Mouse (Mus musculus) brain, embryonic 14.5 days (tissue): ENCODE measurements around the gene Eipr1. TPM values are rescaled to one million over a fixed set of nuclear protein-coding genes. Genes with fewer than 3 reads are reported as not detected.
"Not testable (repeated sequence)": the region's sequence is repeated elsewhere in the genome, so short reads cannot be mapped to it uniquely, and the experiment has no call there.

Source experiments
- DNase-seq: peaks from one replicate; pipeline ENCODE4 v3.0.0-alpha.2; 2011; ENCODE audit warnings: low read depth
- CTCF ChIP-seq: fragments of 200-500 bp; IDR thresholded peaks from 2 replicates; pipeline ENCODE4 v1.5.1; 2012; ENCODE audit warnings: inconsistent platforms, mild to moderate bottlenecking, moderate library complexity, borderline replicate concordance; ENCODE audit not compliant: insufficient read depth, insufficient read length; ENCODE audit errors: extremely low read depth
- POLR2A ChIP-seq: fragments of 200-500 bp; IDR thresholded peaks from 2 replicates; pipeline ENCODE4 v1.6.1; 2012; ENCODE audit warnings: mild to moderate bottlenecking, inconsistent platforms, borderline replicate concordance; ENCODE audit not compliant: poor library complexity, insufficient read depth, insufficient read length, severe bottlenecking; ENCODE audit errors: extremely low read depth
- polyA plus RNA-seq: library from polyadenylated mRNA; depleted of rRNA; stranded (reverse); fragments of >200 nt; gene quantifications from 2 replicates; pipeline ENCODE4 v1.2.3, GENCODE M21; 2012; rRNA removed

Gene Eipr1
- 57.1 and 59.9 TPM in 2 replicates for polyA plus RNA-seq

- TF ChIP-seq CTCF (no peak), POLR2A (no peak)
- peak; percentile 97 for DNase-seq
These were observed at the start of gene Eipr1 for GRCm38 (mm10) chr12:28751508-28752263. Gene Eipr1, plus strand, starts transcription at chr12:28751803.

GRCm38 (mm10) chr12:28704381-28704780 lies 47.2 kb upstream of the Eipr1 start:
- DNase-seq: peak; percentile 48
- TF ChIP-seq CTCF (peak; percentile 16; the same call in 1 of the 2 replicates), POLR2A (no peak)

- TF ChIP-seq CTCF (no peak), POLR2A (no peak)
- no peak for DNase-seq
These were observed 46.4 kb upstream of the Eipr1 start for GRCm38 (mm10) chr12:28705204-28705603.

- DNase-seq: no peak
- TF ChIP-seq CTCF (no peak), POLR2A (no peak)
These were observed 43.4 kb upstream of the Eipr1 start for GRCm38 (mm10) chr12:28708154-28708553.

- peak; percentile 34 for DNase-seq
- no peak for TF ChIP-seq CTCF
- TF ChIP-seq POLR2A: no peak
These were observed 40.9 kb upstream of the Eipr1 start for GRCm38 (mm10) chr12:28710566-28711185.

GRCm38 (mm10) chr12:28714822-28715632 lies 36.6 kb upstream of the Eipr1 start:
- TF ChIP-seq POLR2A: no peak
- no peak for TF ChIP-seq CTCF
- no peak for DNase-seq

GRCm38 (mm10) chr12:28717066-28717465 lies 34.5 kb upstream of the Eipr1 start:
- TF ChIP-seq CTCF (no peak), POLR2A (no peak)
- DNase-seq: no peak

GRCm38 (mm10) chr12:28718106-28718505 lies 33.5 kb upstream of the Eipr1 start:
- DNase-seq: no peak

GRCm38 (mm10) chr12:28724366-28724765 lies 27.2 kb upstream of the Eipr1 start:
- no peak for TF ChIP-seq POLR2A
- no peak for TF ChIP-seq CTCF
- no peak for DNase-seq

More at GRCm38 (mm10) chr12:28718106-28718505, 33.5 kb upstream of the Eipr1 start:
- TF ChIP-seq CTCF (no peak), POLR2A (no peak)

GRCm38 (mm10) chr12:28726204-28726603 lies 25.4 kb upstream of the Eipr1 start:
- DNase-seq: no peak
- TF ChIP-seq CTCF (no peak), POLR2A (no peak)

- DNase-seq: no peak
- TF ChIP-seq CTCF (no peak), POLR2A (no peak)
These were observed 24.5 kb upstream of the Eipr1 start for GRCm38 (mm10) chr12:28727061-28727460.

GRCm38 (mm10) chr12:28732631-28733030 lies 19.0 kb upstream of the Eipr1 start:
- no peak for DNase-seq
- no peak for TF ChIP-seq CTCF
- TF ChIP-seq POLR2A: no peak

- DNase-seq: not testable (repeated sequence)
These were observed 17.9 kb upstream of the Eipr1 start for GRCm38 (mm10) chr12:28733520-28734245.
